Mouse (Mus musculus): ENCODE data around the gene Ttf1. TPM values are rescaled to one million over a fixed set of nuclear protein-coding genes. Genes with fewer than 3 reads are reported as not detected.

Ttf1 gene
- total RNA-seq (2023): 10 to 100 TPM; 14.3 to 16.6 TPM

DNA sequence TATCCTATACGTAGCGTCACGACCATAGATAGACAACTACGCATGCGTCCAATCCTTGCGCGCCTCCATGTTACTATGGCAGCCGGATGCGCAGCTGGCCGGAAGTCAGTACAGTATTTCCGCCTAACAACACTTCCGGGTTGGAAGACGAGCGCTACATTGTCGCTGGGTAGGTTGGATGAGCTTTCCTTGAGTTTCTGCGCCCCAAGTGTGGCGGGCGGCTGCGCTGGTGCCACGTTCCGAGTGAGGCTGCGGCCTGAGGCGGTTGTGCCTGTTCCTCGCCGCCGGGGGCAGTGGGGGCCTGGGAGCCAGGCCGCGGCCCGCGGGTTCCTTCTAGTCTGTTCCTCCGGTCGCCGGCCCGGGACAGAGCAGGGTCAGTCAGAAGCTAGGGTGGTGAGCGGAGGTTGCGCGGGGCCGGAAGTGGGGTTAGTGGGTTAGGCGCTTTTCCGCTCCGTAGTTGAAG, at the start of gene Ttf1:
Ttf1 (plus strand) TSS at position 128 of the 463 bp plus-strand sequence.

DNA sequence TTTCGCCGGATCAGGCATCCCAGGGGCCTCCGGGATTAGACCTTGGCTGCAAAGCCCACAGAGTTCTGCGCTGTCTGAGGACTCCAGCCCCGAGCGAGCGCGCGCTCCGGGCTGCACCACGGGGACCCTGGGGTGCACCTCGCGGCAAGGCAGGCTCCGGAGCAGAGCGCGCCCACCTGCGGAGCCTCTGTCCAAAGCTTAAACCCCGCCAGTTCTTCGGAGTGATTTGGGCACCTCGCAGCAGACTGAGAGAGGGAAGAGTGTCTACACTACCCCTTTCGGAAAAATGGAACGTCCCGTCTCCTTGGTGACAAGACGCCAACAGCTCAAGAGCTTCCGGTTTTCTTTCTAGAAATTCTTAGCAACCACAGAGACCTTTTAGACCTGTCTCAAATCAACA, 5.1 kb upstream of the Ttf1 start, which contains the start of gene Cfap77:
Cfap77 (minus strand) TSS at position 76 of the 400 bp plus-strand sequence.

DNA sequence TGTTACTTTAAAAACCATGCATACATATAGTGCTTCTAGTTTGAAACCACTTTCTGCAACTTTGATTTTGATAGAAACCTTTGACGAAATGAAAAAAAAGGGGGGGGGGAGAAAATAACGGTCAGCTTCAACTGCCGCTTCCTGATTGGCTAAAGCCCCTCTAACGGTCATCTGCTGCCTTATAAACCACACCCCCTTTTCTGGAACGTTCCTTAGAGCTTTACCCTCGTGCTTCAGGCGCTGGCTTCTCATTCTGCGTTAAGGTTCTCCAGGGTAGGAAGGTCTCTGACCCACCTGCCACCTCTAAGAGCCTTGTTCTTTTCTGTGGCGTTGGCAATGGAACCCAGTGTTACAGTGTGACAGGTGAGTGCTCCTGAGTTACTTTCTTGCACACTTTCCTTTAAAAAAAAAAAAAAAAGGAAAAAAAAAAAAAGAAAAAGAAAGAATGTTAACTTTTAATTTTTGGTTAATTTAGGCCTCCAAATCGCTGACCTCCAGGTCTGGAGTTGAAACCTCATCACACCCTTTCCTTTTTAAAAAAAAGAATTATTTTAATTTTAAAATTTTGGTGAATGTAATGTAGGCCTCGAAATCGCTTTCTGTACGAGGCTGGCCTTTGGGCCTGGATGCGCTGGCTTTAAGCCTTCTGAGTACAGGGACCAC, 64.0 kb downstream of the Ttf1 start, which contains the start of gene Setx:
Setx (plus strand) TSS at position 275 of the 663 bp plus-strand sequence.

Other genes with a start within 250 kb of the Ttf1 start
- 1 to 10 TPM; 8.6 to 9.9 TPM for gene Gtf3c4, start 219.9 kb upstream of the Ttf1 start, total RNA-seq (2023)
- 1 to 10 TPM; 7.4 to 8.2 TPM for gene Ddx31, start 219.9 kb upstream of the Ttf1 start, total RNA-seq (2023)
- gene Barhl1, start 143.6 kb upstream of the Ttf1 start, total RNA-seq (2023): not detected
- not detected for gene Cfap77, start 5.2 kb upstream of the Ttf1 start, total RNA-seq (2023)
- 10 to 100 TPM; 34.4 to 35.7 TPM for gene Setx, start 63.9 kb downstream of the Ttf1 start, total RNA-seq (2023)
- 100 to 1,000 TPM; 125 to 138 TPM for gene Ntng2, start 192.7 kb downstream of the Ttf1 start, total RNA-seq (2023)

All from neutrophil, adult 59 days (primary cell).